Mouse (Mus musculus) heart, postnatal 0 days (tissue): ENCODE data around the gene Gm973.

Experiments
- CTCF ChIP-seq: IDR thresholded peaks from 2 replicates; pipeline ENCODE4 v1.5.1; 2016; ENCODE audit warnings: antibody characterized with exemption, control low read depth, low read depth
- EP300 ChIP-seq: IDR thresholded peaks from 2 replicates; pipeline ENCODE4 v1.6.1; 2016; ENCODE audit warnings: antibody characterized with exemption, low read depth

- no peak for TF ChIP-seq CTCF
- TF ChIP-seq EP300: no peak
Observed at GRCm38 (mm10) chr1:59636349-59636748, 120.3 kb downstream of the Gm973 start.
